Comparison of ENCODE assay signal across 9 mouse cellular contexts in genomic region chr8:104374864-104375846, GRCm38 (mm10). TPM values are rescaled to one million over a fixed set of nuclear protein-coding genes. Genes with fewer than 3 reads are reported as not detected.
DNase-seq lines count a peak whose midpoint lies in the region; ATAC-seq lines count a peak whose summit lies in the region.
"Had no signal": no experiment of that assay in that cellular context is flagged by ENCODE, and none has a peak within 500 bp of the region (broad histone marks: within the 10 kb centered on the region; RNA-seq: fewer than 3 reads in every experiment).

No protein-coding gene starts in this region.

- H3K36me3 ChIP-seq in heart, embryonic 12.5 days, result no peaks in the 10 kb centered on the region

- peak overlapping the region; percentile 4; the same call in 1 of the 2 replicates for H3K9ac ChIP-seq in heart, embryonic 12.5 days
- H3K9ac ChIP-seq: limb, embryonic 12.5 days had no signal

- peaks cover 32% of the 10 kb centered on the region for H3K4me1 ChIP-seq in heart, embryonic 12.5 days (replicated peaks)

- H3K27me3 ChIP-seq in heart, embryonic 12.5 days (replicated peaks), result no peaks in the 10 kb centered on the region
- H3K27me3 ChIP-seq: limb, embryonic 12.5 days had no signal

- peak overlapping the region; percentile 35 for H3K4me2 ChIP-seq in heart, embryonic 12.5 days
- H3K4me2 ChIP-seq: limb, embryonic 12.5 days had no signal

- no peak overlapping the region for H3K4me3 ChIP-seq in heart, embryonic 12.5 days
- H3K4me3 ChIP-seq: limb, embryonic 12.5 days had no signal

- ATAC-seq in heart, embryonic 12.5 days (ENCODE audit: insufficient number of reproducible peaks, low FRiP score), result no peak

- H3K27ac ChIP-seq in heart, embryonic 12.5 days (ENCODE audit: poor library complexity, severe bottlenecking), result peak overlapping the region; percentile 82
- H3K27ac ChIP-seq: limb, embryonic 12.5 days had no signal

- peak; percentile 52 for DNase-seq in NIH3T3 (ENCODE audit: low read depth)
- DNase-seq in cerebellum, adult 8-10 months, result peak; percentile 52
- DNase-seq in kidney, postnatal 10 days, result peak; percentile 81
- peak; percentile 74 for DNase-seq in lung, postnatal 36 days
- no peak for DNase-seq in spleen, adult 18-20 months
- DNase-seq in left cerebral cortex, adult 8-10 months (ENCODE audit: low spot score in 2 of 2), result no peak
- no peak for DNase-seq in layer of hippocampus, adult 9-11 months

- H3K9me3 ChIP-seq in heart, embryonic 12.5 days (replicated peaks), result no peaks in the 10 kb centered on the region
- H3K9me3 ChIP-seq: limb, embryonic 12.5 days had no signal

- WGBS in heart, embryonic 12.5 days, result 39% methylated on average over 14 of the region's 14 CpGs

RNA-seq across cellular contexts. Expression of gene Cmtm4, which starts 20.5 kb away (rescaled TPM):
- polyA plus RNA-seq in heart, embryonic 12.5 days (2016; fragmentation: Nextera tagmentation; extraction: Ambion mirVana), result 1.7 TPM in 2 replicates
- 10 to 100 TPM; 73.0 to 80.9 (median 75.9) TPM for total RNA-seq in left cerebral cortex, adult 8-10 months (2022)

RNA-seq across cellular contexts. Expression of gene Cmtm3, which starts 35.9 kb away (rescaled TPM):
- polyA plus RNA-seq in heart, embryonic 12.5 days (2016; fragmentation: Nextera tagmentation; extraction: Ambion mirVana), result 107 and 112 TPM in 2 replicates
- 10 to 100 TPM; 10.1 to 18.4 (median 12.6) TPM for total RNA-seq in left cerebral cortex, adult 8-10 months (2022)

RNA-seq across cellular contexts. Expression of gene Cmtm2b, which starts 53.1 kb away (rescaled TPM):
- polyA plus RNA-seq in heart, embryonic 12.5 days (2016; fragmentation: Nextera tagmentation; extraction: Ambion mirVana), result not detected in 2 replicates
- total RNA-seq in left cerebral cortex, adult 8-10 months (2022), result not detected
- polyA plus RNA-seq: limb, embryonic 12.5 days had no signal

RNA-seq across cellular contexts. Expression of gene Gm11020, which starts 53.8 kb away (rescaled TPM):
- not detected in 2 replicates for polyA plus RNA-seq in heart, embryonic 12.5 days (2016; fragmentation: Nextera tagmentation; extraction: Ambion mirVana)
- not detected for total RNA-seq in left cerebral cortex, adult 8-10 months (2022)
- polyA plus RNA-seq: limb, embryonic 12.5 days had no signal

Comparison
In these comparisons a context has a peak if more than half of its experiments do, and no peak if none do; other contexts are left out.
1. DNase-seq: peak in NIH3T3 (single experiment), cerebellum, adult 8-10 months (single experiment), kidney, postnatal 10 days (single experiment) and lung, postnatal 36 days (single experiment); none in spleen, adult 18-20 months (0 of 2), left cerebral cortex, adult 8-10 months (0 of 2) and layer of hippocampus, adult 9-11 months (single experiment).